Mouse (Mus musculus) midbrain, postnatal 0 days (tissue): ENCODE results near the gene Ndufa5. TPM values are rescaled to one million over a fixed set of nuclear protein-coding genes. Genes with fewer than 3 reads are reported as not detected.

Source experiments
- ATAC-seq: fragments of 200-750 bp; cut with Nextera tagmentation; 2 replicates; pipeline ENCODE4 v1.8.0; 2017; ENCODE audit warnings: moderate number of reproducible peaks, mild to moderate bottlenecking, moderate TSS enrichment, moderate library complexity; ENCODE audit not compliant: low FRiP score
- DNase-seq: peaks from one replicate; pipeline ENCODE4 v3.0.0-alpha.2; 2015; ENCODE audit warnings: low spot score
- H3K27ac ChIP-seq: fragments of 300-500 bp; sonication (generic); 2 replicates; pipeline ENCODE4 v1.5.1; 2014; ENCODE audit warnings: low read depth, mild to moderate bottlenecking, low read length, mixed read lengths
- H3K27me3 ChIP-seq: fragments of 300-500 bp; sonication (generic); 2 replicates; pipeline ENCODE4 v1.6.1; 2014; ENCODE audit warnings: low read length, control low read depth, mixed read lengths; ENCODE audit not compliant: insufficient read depth
- H3K36me3 ChIP-seq: fragments of 300-500 bp; sonication (generic); 2 replicates; pipeline ENCODE4 v1.6.1; 2014; ENCODE audit warnings: low read length, control low read depth, mixed read lengths; ENCODE audit not compliant: insufficient read depth
- H3K4me1 ChIP-seq: fragments of 300-500 bp; sonication (generic); 2 replicates; pipeline ENCODE4 v1.6.1; 2014; ENCODE audit warnings: mild to moderate bottlenecking, control low read depth, antibody characterized with exemption, low read length, mixed read lengths; ENCODE audit not compliant: insufficient read depth
- H3K4me2 ChIP-seq: fragments of 300-500 bp; sonication (generic); 2 replicates; pipeline ENCODE4 v1.6.1; 2014; ENCODE audit warnings: low read depth, mild to moderate bottlenecking, low read length, mixed read lengths; ENCODE audit not compliant: poor library complexity, severe bottlenecking
- H3K4me3 ChIP-seq: fragments of 300-500 bp; sonication (generic); 2 replicates; pipeline ENCODE4 v1.5.1; 2014; ENCODE audit warnings: low read depth, mild to moderate bottlenecking, low read length, moderate library complexity
- H3K9ac ChIP-seq: fragments of 300-500 bp; sonication (generic); replicated peaks from 2 replicates; pipeline ENCODE4 v1.6.1; 2014; ENCODE audit warnings: mild to moderate bottlenecking, low read length, moderate library complexity, mixed read lengths; ENCODE audit not compliant: poor library complexity, severe bottlenecking
- H3K9me3 ChIP-seq: fragments of 300-500 bp; sonication (generic); 2 replicates; pipeline ENCODE4 v1.6.1; 2016; ENCODE audit warnings: low read length, control low read depth
- CTCF ChIP-seq: IDR thresholded peaks from 2 replicates; pipeline ENCODE4 v1.5.1; 2016; ENCODE audit warnings: antibody characterized with exemption, mild to moderate bottlenecking
- WGBS: fragments of 180-500 bp; shearing (Covaris S2); extraction: QIAGEN DNeasy Blood & Tissue Kit; methylation state at CpG from one replicate; pipeline ENCODE4 v1.1.7; 2014; 5-methylcytosine and 5-hydroxymethylcytosine counted together
- polyA plus RNA-seq: library from polyadenylated mRNA; unstranded; fragments of >200 nt; fragmentation: Nextera tagmentation; extraction: Ambion mirVana; gene quantifications from 2 replicates; pipeline ENCODE4 v1.2.1, GENCODE M21; 2015
- total RNA-seq: library from RNA; depleted of rRNA; stranded (reverse); fragments of >200 nt; gene quantifications from 2 replicates; pipeline ENCODE4 v1.2.3, GENCODE M21; 2014; rRNA removed

Ndufa5 gene
- total RNA-seq (34.2 and 53.8 TPM in 2 replicates), polyA plus RNA-seq (533 and 553 TPM in 2 replicates)

- Histone ChIP-seq H3K4me3 (peak within 1 kb of the TSS; percentile 78), H3K27me3 (no peaks in the 10 kb centered on the region), H3K4me2 (peak within 1 kb of the TSS; percentile 72), H3K9ac (peak within 1 kb of the TSS; percentile 74), H3K27ac (peak within 1 kb of the TSS; percentile 33; the same call in 1 of the 2 replicates), H3K36me3 (0 out of 2 replicates have a peak, but pooled peaks cover 5% of the 10 kb centered on the region), H3K9me3 (no peaks in the 10 kb centered on the region), H3K4me1 (peaks cover 17% of the 10 kb centered on the region; the same call in 1 of the 2 replicates)
- ATAC-seq: peak; percentile 98
- WGBS: under 1% methylated on average over 53 of the region's 53 CpGs
- DNase-seq: peak; percentile 99
- TF ChIP-seq CTCF: peak; percentile 26; the same call in 1 of the 2 replicates
Observed at GRCm38 (mm10) chr6:24527155-24528063, at the start of gene Ndufa5. TSS of gene Ndufa5 (minus strand) at chr6:24528013.

- Histone ChIP-seq H3K4me2 (no peak overlapping the region), H3K27ac (no peak overlapping the region), H3K9ac (no peak overlapping the region), H3K27me3 (no peaks in the 10 kb centered on the region), H3K4me3 (no peak overlapping the region), H3K9me3 (no peaks in the 10 kb centered on the region), H3K4me1 (no peaks in the 10 kb centered on the region), H3K36me3 (no peaks in the 10 kb centered on the region)
- TF ChIP-seq CTCF: no peak
- ATAC-seq: no peak
- no peak for DNase-seq
Observed at GRCm38 (mm10) chr6:24573319-24573718, 45.5 kb upstream of the Ndufa5 start.

- no peak for DNase-seq
- Histone ChIP-seq H3K27me3 (no peaks in the 10 kb centered on the region), H3K36me3 (no peaks in the 10 kb centered on the region), H3K9ac (no peak overlapping the region), H3K4me3 (no peak overlapping the region), H3K9me3 (no peaks in the 10 kb centered on the region), H3K27ac (no peak overlapping the region), H3K4me1 (no peaks in the 10 kb centered on the region), H3K4me2 (no peak overlapping the region)
- WGBS: 92% methylated on average over 14 of the region's 14 CpGs
- no peak for ATAC-seq
- TF ChIP-seq CTCF: no peak
Observed at GRCm38 (mm10) chr6:24572431-24572830, 44.6 kb upstream of the Ndufa5 start.

GRCm38 (mm10) chr6:24571126-24571525, 43.3 kb upstream of the Ndufa5 start:
- ATAC-seq: no peak
- DNase-seq: no peak
- Histone ChIP-seq H3K4me1 (no peaks in the 10 kb centered on the region), H3K36me3 (no peaks in the 10 kb centered on the region), H3K9ac (no peak overlapping the region), H3K27me3 (no peaks in the 10 kb centered on the region), H3K9me3 (no peaks in the 10 kb centered on the region), H3K4me3 (no peak overlapping the region), H3K27ac (no peak overlapping the region), H3K4me2 (no peak overlapping the region)
- TF ChIP-seq CTCF: no peak
- WGBS: 79% methylated on average over 6 of the region's 6 CpGs

GRCm38 (mm10) chr6:24570278-24570677, 42.5 kb upstream of the Ndufa5 start:
- DNase-seq (no peak), ATAC-seq (no peak)
- Histone ChIP-seq H3K4me2 (no peak overlapping the region), H3K27ac (no peak overlapping the region), H3K4me1 (no peaks in the 10 kb centered on the region), H3K36me3 (no peaks in the 10 kb centered on the region), H3K27me3 (no peaks in the 10 kb centered on the region), H3K9ac (no peak overlapping the region), H3K9me3 (no peaks in the 10 kb centered on the region), H3K4me3 (no peak overlapping the region)
- 70% methylated on average over 11 of the region's 11 CpGs for WGBS
- TF ChIP-seq CTCF: no peak

- ATAC-seq: no peak
Observed at GRCm38 (mm10) chr6:24569711-24570110, 41.9 kb upstream of the Ndufa5 start.

More at GRCm38 (mm10) chr6:24569711-24570110, 41.9 kb upstream of the Ndufa5 start:
- Histone ChIP-seq H3K4me2 (no peak overlapping the region), H3K4me3 (no peak overlapping the region), H3K36me3 (no peaks in the 10 kb centered on the region), H3K27me3 (no peaks in the 10 kb centered on the region), H3K9ac (no peak overlapping the region), H3K27ac (no peak overlapping the region), H3K4me1 (no peaks in the 10 kb centered on the region), H3K9me3 (no peaks in the 10 kb centered on the region)
- no peak for DNase-seq
- 94% methylated on average over 1 of the region's 1 CpGs for WGBS
- TF ChIP-seq CTCF: no peak
